Mouse (Mus musculus) adrenal gland, adult 2 months (tissue): ENCODE measurements around the gene Ankdd1b. TPM values are rescaled to one million over a fixed set of nuclear protein-coding genes. Genes with fewer than 3 reads are reported as not detected.
A peak's percentile ranks its signal among the peaks of the same experiment; 100 is the strongest.

Source experiments
- DNase-seq: peaks from one replicate; pipeline ENCODE4 v3.0.0; 2021
- polyA plus RNA-seq: library from polyadenylated mRNA; depleted of rRNA; stranded (reverse); fragments of >200 nt; gene quantifications from 2 replicates; pipeline ENCODE4 v1.2.3, GENCODE M21; 2012; rRNA removed
- total RNA-seq, 2 experiments: library from RNA; stranded (reverse); gene quantifications; 2 replicates each; pipeline ENCODE4 v1.2.3; 2021

Gene Ankdd1b
- total and polyA plus RNA-seq, 3 experiments = 0.52 to 0.92 (median 0.81) TPM

DNA sequence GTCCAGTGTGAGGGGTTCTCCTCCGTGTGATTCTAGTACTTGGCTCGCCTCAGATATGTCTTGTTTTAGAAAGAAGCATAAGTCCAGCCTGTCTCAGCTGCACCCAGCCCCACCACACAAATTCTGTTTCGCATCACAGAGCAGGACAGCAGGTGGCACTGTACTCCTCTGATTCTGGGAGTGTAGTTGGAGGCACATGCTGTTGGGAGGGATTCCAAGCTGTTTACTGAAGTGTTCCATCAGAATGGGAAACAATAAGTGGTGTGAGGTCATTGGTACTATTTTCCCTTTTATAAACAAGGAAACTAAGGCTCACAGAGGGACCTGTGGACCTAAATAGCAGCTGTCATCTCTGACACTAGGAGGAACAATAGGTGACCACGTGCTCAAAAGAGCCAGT is 64.0 kb downstream of the Ankdd1b start:
- peak; percentile 33 for DNase-seq

- DNase-seq = no peak
Observed at GRCm38 (mm10) chr13:96405518-96405917, 65.5 kb downstream of the Ankdd1b start.

- no peak for DNase-seq
Observed at GRCm38 (mm10) chr13:96401251-96401650, 69.7 kb downstream of the Ankdd1b start.

DNA sequence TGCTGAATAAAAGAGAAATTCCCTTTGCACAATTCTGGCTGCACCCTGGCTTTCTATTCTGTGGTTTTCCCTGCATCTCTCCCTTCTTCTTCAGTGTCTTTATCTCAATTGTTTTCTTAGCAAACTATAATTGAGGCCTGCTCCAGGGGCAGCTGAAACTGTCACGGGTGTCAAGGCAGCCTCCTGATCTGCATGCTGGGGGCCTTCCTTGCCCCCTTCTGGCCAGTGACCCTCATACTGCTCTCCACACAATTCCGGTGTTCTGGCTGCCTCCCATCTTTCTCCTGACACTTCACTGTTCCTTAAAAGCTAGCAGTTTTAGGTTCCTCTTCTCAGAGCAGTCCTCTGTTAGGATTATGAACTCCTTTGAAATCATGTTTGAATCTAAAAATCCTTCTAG is 81.7 kb downstream of the Ankdd1b start:
- DNase-seq = no peak

DNA sequence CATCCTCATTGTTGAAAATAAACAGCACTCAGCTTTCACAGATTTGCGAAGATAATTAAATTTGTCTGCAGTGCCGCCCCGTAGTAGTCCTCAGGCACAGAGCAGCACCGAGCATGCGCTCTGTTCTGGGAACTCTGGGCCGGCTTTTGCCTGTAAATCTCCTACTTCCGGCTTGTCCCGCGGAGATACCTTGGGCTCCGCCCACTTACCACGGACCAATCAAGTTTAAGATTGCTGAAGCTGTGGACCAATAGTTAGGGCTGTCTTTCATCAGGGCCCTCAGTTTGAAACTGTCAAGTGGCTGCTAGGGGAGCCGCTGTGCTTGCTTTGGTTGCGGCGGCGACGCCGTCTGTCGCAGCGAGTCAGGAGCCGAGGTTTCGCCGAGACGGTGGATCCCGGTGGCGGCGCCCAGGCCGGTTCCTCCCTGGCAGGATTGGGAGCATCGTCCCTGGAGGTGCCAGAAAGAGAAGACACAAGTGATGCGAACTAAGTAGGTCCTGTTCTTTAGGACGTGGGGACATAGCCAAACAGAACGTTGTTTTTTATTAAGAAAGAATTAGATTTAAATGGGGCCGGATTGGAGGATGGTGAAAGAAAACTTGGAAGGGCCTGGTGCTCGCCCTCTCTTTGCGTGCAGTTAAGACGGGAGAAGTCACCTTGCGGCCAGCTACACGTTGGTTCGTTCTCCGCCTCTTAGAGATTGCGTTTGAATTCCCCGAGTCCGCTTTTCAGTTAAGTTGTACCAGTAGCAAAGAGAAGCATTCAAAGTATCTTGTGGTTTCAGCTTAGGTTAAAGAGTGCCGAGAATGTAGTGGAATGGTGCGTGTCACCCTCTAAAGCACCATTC is 82.7 kb downstream of the Ankdd1b start, which contains the start of gene Poc5:
Poc5 (plus strand) TSS at position 253 of the 847 bp plus-strand sequence.
- peak; percentile 99 for DNase-seq

DNA sequence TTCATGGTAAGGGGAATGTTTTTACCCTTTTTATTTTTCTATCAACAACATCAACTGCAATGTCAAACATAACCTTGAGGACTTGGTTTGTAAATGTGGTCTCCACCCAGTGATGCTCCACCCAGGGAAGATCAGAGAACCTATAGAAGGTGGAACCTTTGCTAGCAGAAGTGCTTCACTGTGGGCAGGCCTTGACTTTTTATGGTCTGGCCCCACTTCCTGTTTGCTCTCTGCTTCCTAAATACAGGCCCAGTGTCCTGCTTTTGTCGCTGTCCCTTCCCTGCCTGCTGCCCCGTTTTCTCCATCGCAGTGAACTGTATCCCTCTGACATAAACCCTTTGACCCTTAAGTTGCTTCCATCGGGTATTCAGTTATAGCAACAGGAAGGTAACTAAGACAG is 93.1 kb downstream of the Ankdd1b start:
- no peak for DNase-seq

- no peak for DNase-seq
Observed at GRCm38 (mm10) chr13:96376871-96377270, 94.1 kb downstream of the Ankdd1b start.

DNA sequence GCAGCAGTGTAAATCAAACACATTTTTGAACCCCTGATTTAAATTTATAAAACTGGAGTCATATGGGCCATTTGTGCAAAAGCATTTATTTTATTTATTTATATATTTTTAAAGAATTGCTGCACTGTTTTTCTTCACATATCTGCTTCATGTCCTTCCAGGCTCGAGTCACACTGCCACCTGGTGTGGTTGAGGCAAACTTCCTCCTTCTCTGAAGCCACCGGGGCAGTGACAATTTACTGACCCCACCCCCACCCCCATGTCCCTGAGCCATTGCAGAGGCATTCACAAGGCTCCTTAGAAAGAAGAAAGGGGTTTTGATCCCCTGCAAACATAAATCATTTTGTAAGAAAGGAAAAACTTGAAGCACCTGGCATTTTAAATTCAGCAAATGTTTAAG is 95.5 kb downstream of the Ankdd1b start:
- DNase-seq = peak; percentile 12

Other genes with a start within 250 kb of the Ankdd1b start
- gene Poc5, start 82.9 kb downstream of the Ankdd1b start, total RNA-seq = 10 to 100 TPM; 10.2 to 15.5 TPM
- 3.0 and 3.6 TPM in 2 replicates for gene Poc5, start 82.9 kb downstream of the Ankdd1b start, polyA plus RNA-seq
- not detected for gene Gm17622, start 19.5 kb upstream of the Ankdd1b start, total RNA-seq
- gene Gm17622, start 19.5 kb upstream of the Ankdd1b start, polyA plus RNA-seq = not detected in 2 replicates
- 10 to 100 TPM; 21.8 to 28.5 TPM for gene Polk, start 71.4 kb upstream of the Ankdd1b start, total RNA-seq
- 2.4 and 2.8 TPM in 2 replicates for gene Polk, start 71.4 kb upstream of the Ankdd1b start, polyA plus RNA-seq
- gene Col4a3bp, start 71.4 kb upstream of the Ankdd1b start, total RNA-seq = 10 to 100 TPM; 60.0 to 93.8 TPM
- 30.3 and 45.3 TPM in 2 replicates for gene Col4a3bp, start 71.4 kb upstream of the Ankdd1b start, polyA plus RNA-seq
- 100 to 1,000 TPM in 1 of 2 experiments, 10 to 100 TPM in 1; 33.6 to 276 TPM for gene Hmgcr, start 199.7 kb upstream of the Ankdd1b start, total RNA-seq
- 16.3 and 40.0 TPM in 2 replicates for gene Hmgcr, start 199.7 kb upstream of the Ankdd1b start, polyA plus RNA-seq